Mouse (Mus musculus): ENCODE results near the gene Galntl6.

DNA sequence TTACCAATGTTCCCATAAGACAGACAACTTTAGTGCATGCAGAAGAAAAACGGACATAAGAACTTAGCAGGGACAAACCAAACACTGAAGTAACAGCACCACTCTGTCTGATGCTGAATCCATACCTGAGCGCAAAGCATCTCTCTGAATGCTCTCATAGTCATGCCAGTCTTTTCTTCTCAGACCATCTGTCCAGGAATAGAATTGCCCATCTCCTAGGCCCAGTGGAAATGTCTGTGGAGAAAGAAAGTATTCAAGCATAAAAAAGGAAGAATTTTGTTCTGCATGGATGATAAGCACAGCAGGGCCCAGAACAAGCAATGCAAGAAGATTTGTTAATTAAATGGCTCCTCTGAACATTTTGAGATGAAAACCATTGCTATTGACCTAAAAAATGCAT is 376.7 kb downstream of the Galntl6 start:
- TF ChIP-seq POLR2A (IDR thresholded peaks at IDR 0.05; ENCODE audit: control insufficient read depth, extremely low read depth, insufficient read depth, low read length, poor library complexity) = no peak
- no peak for TF ChIP-seq CTCF (IDR thresholded peaks at IDR 0.05; ENCODE audit: borderline replicate concordance, control insufficient read depth, extremely low read depth, insufficient read depth, low read length, poor library complexity)

All from thymus, adult 2 months (tissue).